7 mouse cellular contexts compared by ENCODE assay signal in the genomic region with DNA sequence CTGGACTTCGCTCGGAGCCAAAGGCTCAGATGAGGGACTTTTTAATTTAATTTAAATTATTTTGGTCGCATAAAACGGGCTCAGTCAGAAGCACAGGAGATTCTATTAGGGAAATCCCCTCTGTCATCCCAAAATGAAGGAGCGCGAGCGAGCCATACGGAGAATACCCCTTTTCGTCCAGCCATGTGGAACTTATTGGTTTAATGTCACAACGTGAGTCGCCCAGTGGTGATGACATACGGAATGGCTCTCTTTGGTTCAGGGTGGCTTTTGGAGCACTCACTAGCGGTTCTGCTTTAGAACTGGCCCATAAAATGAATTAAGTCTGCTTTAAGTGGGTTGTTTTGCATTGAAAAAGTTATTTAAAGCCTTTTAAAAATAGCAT.
DNase-seq lines count a peak whose midpoint lies in the region; ATAC-seq and TF ChIP-seq lines count a peak whose summit lies in the region.

No protein-coding gene starts in this region.

- H3K4me3 ChIP-seq in kidney, adult 2 months (ENCODE audit: insufficient read depth, low read depth, low read length), result no peak overlapping the region
- H3K4me3 ChIP-seq in embryonic facial prominence, embryonic 14.5 days (ENCODE audit: low read depth, low read length), result no peak overlapping the region
- H3K4me3 ChIP-seq in forebrain, postnatal 0 days (ENCODE audit: low read depth, low read length), result no peak overlapping the region
- H3K4me3 ChIP-seq in midbrain, postnatal 0 days (ENCODE audit: low read depth, low read length), result no peak overlapping the region

- H3K27ac ChIP-seq in kidney, adult 2 months (ENCODE audit: insufficient read depth, low read depth, low read length), result peak overlapping the region; percentile 53; the same call in 1 of the 2 replicates
- H3K27ac ChIP-seq in embryonic facial prominence, embryonic 14.5 days (replicated peaks; ENCODE audit: low read depth, low read length), result no peak overlapping the region
- no peak overlapping the region for H3K27ac ChIP-seq in forebrain, postnatal 0 days (ENCODE audit: low read depth, low read length)
- H3K27ac ChIP-seq in midbrain, postnatal 0 days (ENCODE audit: low read depth, low read length), result no peak overlapping the region

- TF ChIP-seq POLR2A in kidney, adult 2 months (IDR thresholded peaks at IDR 0.05; ENCODE audit: low read depth, low read length), result no peak

- no peaks in the 10 kb centered on the region for H3K36me3 ChIP-seq in kidney, adult 2 months (ENCODE audit: control insufficient read depth, insufficient read depth, low read length)
- H3K36me3 ChIP-seq in embryonic facial prominence, embryonic 14.5 days (ENCODE audit: control insufficient read depth, insufficient read depth, low read length), result no peaks in the 10 kb centered on the region
- no peaks in the 10 kb centered on the region for H3K36me3 ChIP-seq in forebrain, postnatal 0 days (ENCODE audit: insufficient read depth)
- no peaks in the 10 kb centered on the region for H3K36me3 ChIP-seq in midbrain, postnatal 0 days (ENCODE audit: insufficient read depth, low read length)

- no peaks in the 10 kb centered on the region for H3K4me1 ChIP-seq in kidney, adult 2 months (ENCODE audit: control insufficient read depth, insufficient read depth, low read length)
- H3K4me1 ChIP-seq in embryonic facial prominence, embryonic 14.5 days (ENCODE audit: control insufficient read depth, insufficient read depth, low read length), result peaks cover 7% of the 10 kb centered on the region; the same call in 1 of the 2 replicates
- peaks cover 6% of the 10 kb centered on the region; the same call in 1 of the 2 replicates for H3K4me1 ChIP-seq in forebrain, postnatal 0 days (ENCODE audit: insufficient read depth)
- H3K4me1 ChIP-seq in midbrain, postnatal 0 days (ENCODE audit: insufficient read depth, low read length), result no peaks in the 10 kb centered on the region

- H3K9me3 ChIP-seq in embryonic facial prominence, embryonic 14.5 days (ENCODE audit: control insufficient read depth, low read length), result no peaks in the 10 kb centered on the region
- H3K9me3 ChIP-seq in forebrain, postnatal 0 days (ENCODE audit: low read length), result no peaks in the 10 kb centered on the region
- H3K9me3 ChIP-seq in midbrain, postnatal 0 days (ENCODE audit: low read length), result no peaks in the 10 kb centered on the region

- no peak for DNase-seq in kidney, adult 2 months
- no peak for DNase-seq in kidney, adult 11 months
- DNase-seq in embryonic facial prominence, embryonic 14.5 days (ENCODE audit: low spot score), result peak; percentile 5
- DNase-seq in forebrain, postnatal 0 days, result no peak
- peak; percentile 10 for DNase-seq in midbrain, postnatal 0 days (ENCODE audit: low spot score)
- DNase-seq in frontal cortex, postnatal 36 days (ENCODE audit: low spot score in 2 of 2), result no peak
- DNase-seq in T-cell, adult 2 months (ENCODE audit: low spot score), result no peak

- TF ChIP-seq CTCF in kidney, adult 2 months (conservative IDR thresholded peaks at IDR 0.05; ENCODE audit: insufficient read depth, insufficient read length, low read depth, low read length), result no peak
- no peak for TF ChIP-seq CTCF in forebrain, postnatal 0 days (IDR thresholded peaks at IDR 0.05; ENCODE audit: low read depth)
- TF ChIP-seq CTCF in midbrain, postnatal 0 days (IDR thresholded peaks at IDR 0.05), result no peak

- no peak for ATAC-seq in embryonic facial prominence, embryonic 14.5 days (ENCODE audit: low read depth)
- no peak for ATAC-seq in forebrain, postnatal 0 days
- ATAC-seq in midbrain, postnatal 0 days (ENCODE audit: low FRiP score), result no peak

- WGBS in kidney, adult 2 months, result 47% methylated on average over 13 of the region's 13 CpGs
- WGBS in embryonic facial prominence, embryonic 14.5 days, result 77% methylated on average over 13 of the region's 13 CpGs
- WGBS in forebrain, postnatal 0 days, result 39% methylated on average over 13 of the region's 13 CpGs
- WGBS in midbrain, postnatal 0 days, result 58% methylated on average over 13 of the region's 13 CpGs

- H3K4me2 ChIP-seq in embryonic facial prominence, embryonic 14.5 days (ENCODE audit: low read depth, low read length), result peak overlapping the region; percentile 30; the same call in 1 of the 2 replicates
- peak overlapping the region; percentile 42 for H3K4me2 ChIP-seq in forebrain, postnatal 0 days (ENCODE audit: low read depth)
- H3K4me2 ChIP-seq in midbrain, postnatal 0 days (ENCODE audit: low read depth, low read length, poor library complexity, severe bottlenecking), result peak overlapping the region; percentile 38

- no peak overlapping the region for H3K9ac ChIP-seq in embryonic facial prominence, embryonic 14.5 days (ENCODE audit: low read depth, low read length)
- H3K9ac ChIP-seq in forebrain, postnatal 0 days, result no peak overlapping the region
- no peak overlapping the region for H3K9ac ChIP-seq in midbrain, postnatal 0 days (replicated peaks; ENCODE audit: low read length, poor library complexity, severe bottlenecking)

- no peaks in the 10 kb centered on the region for H3K27me3 ChIP-seq in kidney, adult 2 months (replicated peaks; ENCODE audit: control insufficient read depth, insufficient read depth, low read length)
- H3K27me3 ChIP-seq in embryonic facial prominence, embryonic 14.5 days (replicated peaks; ENCODE audit: control insufficient read depth, insufficient read depth, low read length), result no peaks in the 10 kb centered on the region
- H3K27me3 ChIP-seq in forebrain, postnatal 0 days (ENCODE audit: insufficient read depth, low read length), result no peaks in the 10 kb centered on the region
- no peaks in the 10 kb centered on the region for H3K27me3 ChIP-seq in midbrain, postnatal 0 days (ENCODE audit: insufficient read depth, low read length)

Comparison
In these comparisons a context has a peak if more than half of its experiments do, and no peak if none do; other contexts are left out.
1. DNase-seq: peak in embryonic facial prominence, embryonic 14.5 days (single experiment) and midbrain, postnatal 0 days (single experiment); none in kidney, adult 2 months (single experiment), kidney, adult 11 months (single experiment), forebrain, postnatal 0 days (single experiment), frontal cortex, postnatal 36 days (0 of 2) and T-cell, adult 2 months (single experiment).
2. Peak in every context shown above with its lines, with median percentiles within 50 percentile points of each other: H3K4me2 ChIP-seq.